Mouse (Mus musculus) megakaryocyte-erythroid progenitor cell, adult 5-6 weeks (primary cell): ENCODE results near the gene Dnajc27. TPM values are rescaled to one million over a fixed set of nuclear protein-coding genes. Genes with fewer than 3 reads are reported as not detected.
A peak's percentile ranks its signal among the peaks of the same experiment; 100 is the strongest.

ENCODE experiments used
- ATAC-seq: replicated peaks from 2 replicates; pipeline ENCODE4 v1.8.0; 2016; ENCODE audit warnings: mild to moderate bottlenecking, inconsistent platforms; ENCODE audit not compliant: severe bottlenecking, poor library complexity, low FRiP score, low TSS enrichment
- total RNA-seq, 2 experiments: library from RNA; stranded (forward) in 1 of 2; stranded (reverse) in 1 of 2; fragments of 200-1000, 215-1000 nt in 1 of 2; fragments of >200 nt in 1 of 2; fragmentation: Nextera tagmentation in 1 of 2; gene quantifications; 2 replicates each; pipeline ENCODE4 v1.2.3; 2014 to 2017

The Dnajc27 gene
- total RNA-seq (2014; fragmentation: Nextera tagmentation) (10.8 and 11.8 TPM in 2 replicates), total RNA-seq (2017) (5.8 and 8.0 TPM in 2 replicates)

DNA sequence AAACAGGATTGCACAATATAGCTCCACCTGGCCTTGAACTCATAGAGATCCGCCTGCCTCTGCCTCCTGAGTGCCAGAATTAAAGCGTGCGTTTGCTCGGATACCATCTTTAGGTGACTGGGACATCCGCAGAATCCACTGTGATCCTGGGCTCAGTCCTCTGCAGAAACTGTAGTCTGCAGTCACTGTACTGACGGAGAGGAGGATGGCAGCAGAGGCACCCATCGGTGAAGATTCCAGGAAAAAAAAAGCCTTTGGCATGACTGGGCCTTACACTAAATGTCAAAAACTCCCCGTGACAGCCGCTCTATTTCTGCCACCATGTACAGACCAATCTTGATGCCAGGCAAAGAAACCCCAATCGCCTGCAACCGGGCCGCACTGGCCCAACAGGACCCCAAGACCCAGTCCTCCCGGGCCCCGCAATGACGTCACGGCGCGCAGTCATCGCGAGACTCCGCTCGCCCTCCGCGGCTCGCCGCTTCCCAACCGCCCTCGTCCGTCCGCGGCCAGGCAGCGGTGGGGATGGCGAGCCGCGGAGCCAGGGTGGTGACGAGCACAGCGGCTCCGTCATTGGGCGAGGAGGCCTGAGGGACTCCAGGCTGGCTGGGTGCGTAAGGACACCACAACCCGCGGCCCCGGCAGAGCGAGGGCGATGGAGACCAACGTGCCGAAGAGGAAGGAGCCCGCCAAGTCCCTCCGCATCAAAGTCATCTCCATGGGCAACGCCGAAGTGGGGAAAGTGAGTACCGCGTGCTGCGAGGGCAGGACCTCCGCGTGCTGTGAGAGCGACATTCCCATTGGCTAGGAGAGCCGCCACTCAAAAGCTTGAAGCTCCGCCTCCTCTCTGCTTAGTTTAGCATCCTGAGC is at the start of gene Dnajc27:
Gene Dnajc27, plus strand, starts transcription at position 452 of the 870 bp plus-strand sequence.
- ATAC-seq: peak; percentile 98

DNA sequence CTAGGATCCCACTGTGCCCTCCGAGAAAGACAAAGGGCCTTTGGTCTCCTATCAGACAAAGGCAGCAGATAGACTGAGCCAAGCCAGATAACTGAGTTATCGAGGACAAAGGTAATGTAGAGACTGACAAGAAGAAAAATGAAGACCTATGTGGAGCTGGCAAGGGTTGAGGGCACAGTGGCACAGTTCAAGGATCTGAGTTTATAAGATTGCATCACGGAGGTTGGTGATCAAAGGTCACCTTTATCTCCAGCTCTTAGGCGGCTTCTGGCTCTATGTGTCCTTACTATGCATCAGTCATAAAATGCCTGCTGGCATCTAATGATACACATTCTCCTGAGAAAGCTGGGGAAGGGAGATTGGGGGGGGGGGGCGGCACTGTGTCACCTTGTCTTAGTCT is 46.2 kb upstream of the Dnajc27 start:
- ATAC-seq: no peak

DNA sequence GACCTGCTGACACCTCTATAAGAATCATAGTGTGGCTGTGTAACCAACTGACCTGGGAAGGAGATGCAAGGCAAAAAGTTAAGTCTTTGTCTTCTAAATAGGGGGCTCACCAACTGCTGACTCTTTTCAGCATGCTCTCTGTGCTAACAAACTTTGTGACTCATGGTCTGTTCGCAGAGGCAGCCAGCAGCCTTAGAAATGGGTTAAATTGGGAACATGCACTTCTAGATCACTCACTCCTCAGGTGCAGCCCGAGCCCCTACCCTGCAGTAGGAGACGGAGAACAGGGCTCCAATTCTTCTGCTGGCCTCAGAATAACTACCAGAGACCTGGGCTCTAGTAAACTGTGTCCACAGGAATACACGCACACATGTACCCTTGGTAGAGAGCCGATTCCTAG is 44.9 kb upstream of the Dnajc27 start:
- ATAC-seq: no peak

DNA sequence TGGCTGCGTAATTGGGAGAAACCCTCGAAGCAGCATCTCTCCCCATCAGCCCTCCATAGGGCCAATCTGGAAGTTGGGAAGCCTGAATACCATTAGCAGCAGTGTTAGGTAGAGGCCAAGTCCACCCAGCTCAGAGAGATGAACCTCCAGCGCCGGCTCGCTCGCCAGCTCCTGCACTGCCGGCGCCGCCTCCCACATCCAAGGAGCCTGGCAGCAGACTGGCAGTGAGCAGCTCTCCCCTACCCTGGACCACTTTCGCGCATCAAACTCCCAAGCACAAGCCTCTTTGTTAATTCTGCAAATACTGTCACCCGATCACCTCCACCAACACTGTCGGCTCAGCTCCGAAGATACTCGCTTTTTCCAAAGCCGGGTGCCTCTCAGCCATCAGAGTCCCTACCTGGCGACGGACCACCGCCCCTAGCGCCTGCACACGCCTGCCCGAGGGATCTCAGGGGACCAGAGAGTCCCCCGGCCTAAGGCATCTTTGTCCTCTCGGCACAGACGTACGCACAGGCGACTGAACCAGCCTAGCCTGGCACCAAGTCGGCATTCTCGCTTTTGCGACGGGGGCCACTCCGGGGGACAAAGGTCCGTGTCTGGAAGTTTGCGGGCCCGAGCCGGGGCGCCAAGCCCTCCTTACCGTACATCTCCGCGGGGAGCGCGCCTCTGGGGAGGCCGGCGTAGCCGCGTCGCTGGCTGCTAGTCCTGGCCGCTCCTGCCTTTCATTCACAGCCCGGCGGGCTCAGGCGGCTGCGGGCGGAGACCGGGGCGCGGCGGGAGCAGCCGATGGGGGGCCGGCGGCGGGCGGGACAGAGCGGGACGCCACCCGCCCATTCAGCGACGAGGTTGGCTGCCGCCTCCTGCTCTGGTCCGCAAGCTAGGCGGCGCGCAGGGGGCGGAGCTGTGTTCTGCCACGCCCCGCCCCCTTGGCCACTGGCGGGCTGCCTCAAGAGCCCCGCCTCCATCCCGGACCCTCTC is 44.0 kb upstream of the Dnajc27 start, which contains the start of gene Efr3b:
Gene Efr3b, minus strand, starts transcription at position 855 of the 981 bp plus-strand sequence.
- peak; percentile 88 for ATAC-seq

DNA sequence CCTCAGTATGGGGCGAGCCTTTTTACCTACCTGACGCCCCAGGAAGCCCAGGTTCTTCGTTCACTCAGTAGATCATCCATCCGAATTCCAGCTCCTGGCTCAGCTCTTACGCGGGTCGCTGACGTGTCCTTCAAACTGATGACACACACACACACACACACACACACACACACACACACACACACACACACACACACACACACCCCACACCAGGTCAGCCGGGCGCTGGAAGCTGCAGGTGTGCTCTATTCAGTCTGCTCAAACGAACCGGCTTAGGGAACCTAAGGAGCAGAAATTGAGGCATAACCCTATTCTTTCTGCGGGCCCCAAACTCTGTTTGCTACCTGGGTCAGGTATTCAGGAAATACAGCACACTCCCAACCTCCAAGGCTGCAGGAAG is 43.3 kb upstream of the Dnajc27 start:
- ATAC-seq: no peak

DNA sequence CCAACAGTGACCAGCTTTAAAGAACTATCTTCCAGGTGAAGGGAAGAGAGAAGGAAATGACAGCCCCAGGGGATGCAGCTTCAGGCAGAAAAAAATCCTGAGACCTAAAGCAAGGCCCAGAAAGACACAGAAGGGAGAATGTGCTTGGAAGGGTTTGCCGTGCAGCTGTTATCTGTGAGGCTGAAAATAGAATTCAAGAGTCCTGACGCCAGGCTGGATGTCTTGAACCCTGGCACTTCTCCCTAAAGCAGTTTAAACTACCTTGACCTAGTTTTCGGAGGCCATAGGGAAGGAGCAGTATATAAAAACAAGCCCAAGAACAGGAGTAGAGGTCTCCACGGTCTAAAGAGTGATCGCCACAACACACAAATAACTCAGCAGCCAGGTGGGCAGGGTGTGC is 40.0 kb upstream of the Dnajc27 start:
- no peak for ATAC-seq

DNA sequence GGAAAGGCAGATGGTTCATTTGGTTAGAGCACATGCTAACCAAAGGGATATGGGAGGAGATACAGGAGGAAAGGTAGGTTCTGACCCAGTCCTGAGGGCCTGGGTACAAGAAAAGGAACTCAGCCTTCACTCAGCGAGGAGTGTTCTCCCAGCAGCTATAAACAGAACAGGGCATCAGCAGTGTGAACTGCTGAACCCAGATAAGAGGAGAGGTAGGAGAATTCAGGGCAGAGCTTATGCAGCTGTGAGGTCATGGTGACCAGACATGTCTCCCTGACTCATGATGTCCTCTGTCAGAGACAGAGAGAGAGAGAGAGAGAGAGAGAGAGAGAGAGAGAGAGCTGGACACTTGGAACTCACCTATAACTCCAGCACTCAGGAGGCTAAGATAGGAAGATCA is 36.4 kb upstream of the Dnajc27 start:
- ATAC-seq: no peak

DNA sequence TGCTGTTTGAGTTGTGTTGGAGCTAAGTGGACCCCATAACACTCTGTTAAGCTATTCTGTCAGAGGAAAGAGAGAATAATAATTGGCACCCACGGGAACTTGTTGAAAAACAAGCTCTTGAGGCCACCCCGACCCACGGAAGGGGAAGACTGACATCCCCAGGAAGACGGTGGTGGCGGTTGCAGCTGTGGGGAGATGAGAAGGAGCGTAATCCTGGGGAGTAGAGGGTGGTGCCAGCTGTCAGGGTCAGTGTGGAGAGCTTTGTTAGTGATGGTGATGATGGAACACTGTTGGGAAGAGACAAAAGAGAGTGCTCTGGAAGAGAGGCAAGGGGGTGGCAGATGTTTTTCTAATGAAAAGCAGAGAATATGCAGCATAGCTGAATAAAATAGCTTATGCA is 34.4 kb upstream of the Dnajc27 start:
- no peak for ATAC-seq

DNA sequence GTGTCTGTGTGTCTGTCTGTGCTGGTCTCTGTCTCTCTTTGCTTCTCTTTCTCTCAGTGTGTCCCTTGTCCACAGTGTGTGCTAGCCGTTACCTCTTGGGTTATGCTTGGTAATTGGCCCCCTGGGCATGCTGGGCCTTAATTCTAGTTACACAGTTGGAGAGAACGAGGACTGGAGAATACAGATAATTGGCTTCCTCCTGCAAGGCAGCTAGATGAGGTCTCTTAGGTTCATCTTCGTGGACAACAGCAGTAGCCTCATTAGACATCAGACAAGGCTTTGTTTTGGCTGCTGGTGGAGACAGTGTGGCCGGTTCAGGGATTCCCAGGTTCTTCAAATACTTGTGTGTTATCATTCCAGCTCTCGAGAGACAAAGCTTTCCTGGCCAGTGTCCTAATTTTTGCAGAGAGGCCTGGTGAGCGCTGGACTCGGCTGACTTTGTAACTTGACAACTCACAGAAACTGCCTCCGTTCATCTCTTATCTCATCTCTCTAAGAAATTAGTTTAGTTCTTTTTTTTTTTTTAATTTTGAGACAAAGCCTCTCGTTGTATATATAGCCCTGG is 31.4 kb upstream of the Dnajc27 start:
- no peak for ATAC-seq

DNA sequence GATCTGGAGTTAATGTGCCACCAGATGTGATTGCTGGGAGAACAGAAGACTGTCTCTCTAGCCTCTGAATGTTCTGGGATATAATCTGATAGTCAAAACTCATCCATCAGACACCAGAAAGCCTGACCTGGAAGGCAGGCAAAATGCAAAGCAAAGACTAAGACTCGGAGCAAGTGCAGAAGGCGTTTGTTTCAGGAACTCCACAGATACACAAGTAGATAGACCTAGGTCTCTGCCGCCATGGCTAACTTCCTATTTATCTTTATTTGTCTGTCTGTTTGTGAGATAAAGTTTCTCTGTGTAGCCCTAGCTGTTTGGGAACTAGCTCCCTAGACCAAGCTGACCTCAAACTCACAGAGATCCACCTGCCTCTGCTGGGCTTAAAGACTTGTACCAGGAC is 28.7 kb upstream of the Dnajc27 start:
- ATAC-seq: no peak

DNA sequence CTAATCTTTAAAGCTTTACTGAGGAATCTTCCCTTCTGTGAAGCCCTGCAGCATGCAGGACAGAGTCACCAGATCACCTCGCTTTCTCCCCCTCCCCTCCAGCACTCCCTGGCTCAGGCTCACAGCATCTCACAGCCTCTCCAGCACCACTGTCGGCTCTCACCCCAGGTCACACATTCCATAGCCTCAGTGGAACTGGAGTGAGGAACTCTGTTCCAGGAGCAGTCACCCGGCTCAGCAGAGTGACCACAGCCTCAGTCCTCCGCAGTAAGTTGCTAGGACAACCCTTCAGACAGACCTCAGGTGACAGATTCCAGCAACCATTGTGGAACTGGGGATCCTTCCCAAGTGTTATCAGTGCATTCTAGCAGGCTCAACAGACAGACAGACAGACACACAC is 27.5 kb upstream of the Dnajc27 start:
- no peak for ATAC-seq

DNA sequence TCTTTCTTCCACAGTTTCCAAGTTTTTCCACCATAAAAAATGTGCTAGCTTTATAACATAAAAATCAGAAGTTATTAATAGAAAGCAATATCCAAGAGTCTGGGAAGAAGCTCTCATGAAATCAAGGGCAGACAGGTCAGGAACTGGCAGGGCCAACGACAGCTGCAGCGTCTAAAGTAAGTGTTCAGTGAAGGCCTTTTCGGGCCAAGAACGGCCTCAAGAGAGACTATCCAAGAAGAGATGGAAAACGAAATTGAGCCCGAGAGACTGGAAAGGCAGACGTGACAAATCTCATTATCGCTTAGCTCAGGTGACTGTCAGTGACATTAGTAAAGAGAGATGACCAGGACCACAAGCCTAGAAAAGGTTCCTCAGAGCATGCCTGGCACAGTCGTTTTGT is 24.1 kb upstream of the Dnajc27 start:
- ATAC-seq: no peak

DNA sequence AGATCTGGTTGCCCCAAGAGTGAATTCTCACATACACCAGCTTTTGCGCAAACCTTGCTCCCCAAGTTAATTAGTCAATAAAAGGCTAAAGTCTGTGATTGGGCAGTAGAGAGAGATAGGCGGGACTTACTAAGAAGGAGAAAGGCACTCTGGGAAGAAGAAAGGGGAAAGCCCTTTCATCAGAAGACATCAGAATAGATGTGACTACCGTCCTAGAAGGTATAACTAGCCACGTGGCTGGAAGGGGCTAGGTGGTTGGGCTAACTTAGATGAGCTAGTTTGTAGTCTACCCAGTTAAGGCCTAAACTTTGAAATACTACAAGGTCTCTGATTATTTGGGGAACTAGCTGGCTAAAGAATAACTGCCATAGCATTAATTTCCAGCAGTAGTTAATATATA is 22.7 kb upstream of the Dnajc27 start:
- ATAC-seq: no peak

DNA sequence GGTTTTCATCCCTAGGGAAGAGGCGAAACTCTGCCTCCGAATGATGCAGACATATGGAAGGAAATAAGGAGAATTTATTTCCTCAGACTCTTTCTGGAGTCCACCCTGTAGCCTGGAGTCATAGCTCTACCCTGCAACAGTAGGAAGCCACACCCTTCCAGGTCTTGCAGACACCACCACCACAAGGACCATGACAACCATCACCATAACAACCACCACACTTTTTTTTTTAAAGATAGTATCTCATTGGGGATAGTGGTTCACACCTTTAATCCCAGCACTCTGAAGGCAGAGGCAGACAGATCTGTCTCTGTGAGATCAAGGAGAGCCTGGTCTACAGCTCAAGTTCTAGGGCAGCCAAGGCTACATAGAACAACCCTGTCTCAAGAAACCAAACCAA is 16.9 kb upstream of the Dnajc27 start:
- ATAC-seq: no peak

DNA sequence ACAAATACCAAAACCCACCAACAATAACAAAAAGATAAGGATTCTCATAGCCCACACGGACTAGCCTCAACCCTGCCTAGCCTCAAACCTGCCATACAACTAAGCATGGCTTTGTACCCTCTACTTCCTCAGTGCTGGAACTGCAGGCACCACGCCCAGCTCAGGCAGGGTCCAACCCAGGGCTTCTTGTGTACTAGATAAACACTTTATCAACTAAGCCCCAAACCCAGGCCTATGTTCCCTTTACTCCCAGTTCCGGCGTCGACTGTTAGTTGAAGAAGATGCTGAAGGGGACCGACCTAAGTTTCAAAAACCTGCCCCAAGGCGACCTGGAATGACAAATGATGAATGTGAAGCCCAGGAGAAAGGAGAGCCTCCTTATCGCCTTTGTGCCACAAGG is 16.4 kb upstream of the Dnajc27 start:
- no peak for ATAC-seq

DNA sequence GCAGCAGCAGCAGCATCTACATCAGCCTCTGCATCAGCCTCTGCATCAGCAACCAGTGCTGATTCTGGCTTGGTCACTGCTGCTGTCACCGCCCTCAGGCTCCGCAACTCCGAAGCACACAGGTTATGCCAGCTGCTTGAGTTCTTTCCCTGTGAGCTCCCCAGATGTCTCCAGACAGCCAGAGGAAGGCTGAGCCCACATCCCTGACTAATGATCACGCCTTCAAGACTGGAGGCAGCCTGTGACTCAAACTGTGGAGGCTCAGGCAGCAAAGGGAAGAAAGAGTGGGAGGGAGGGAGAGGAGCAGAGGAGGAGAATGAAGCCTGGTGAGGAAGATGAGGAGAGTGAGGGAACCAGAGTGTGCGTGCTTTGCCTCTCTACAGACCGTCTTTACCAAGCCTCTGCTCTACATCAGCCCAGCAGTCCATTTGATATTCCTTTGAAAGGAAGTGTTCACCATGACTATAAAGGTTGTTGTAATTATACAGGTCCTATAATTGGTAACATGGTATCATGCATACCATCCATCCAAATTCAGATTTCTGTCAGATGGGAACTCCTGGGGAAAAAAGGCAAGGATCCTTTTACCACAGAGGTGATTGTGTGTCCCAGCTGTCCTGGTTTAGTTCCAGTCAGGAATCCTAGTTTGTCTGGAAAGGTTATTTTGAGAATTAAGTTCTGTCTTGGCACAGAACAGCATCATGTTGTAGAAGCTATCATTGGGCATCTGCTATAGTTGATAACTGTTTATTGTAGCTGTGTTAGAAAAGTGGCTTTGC is 15.5 kb upstream of the Dnajc27 start:
- no peak for ATAC-seq

DNA sequence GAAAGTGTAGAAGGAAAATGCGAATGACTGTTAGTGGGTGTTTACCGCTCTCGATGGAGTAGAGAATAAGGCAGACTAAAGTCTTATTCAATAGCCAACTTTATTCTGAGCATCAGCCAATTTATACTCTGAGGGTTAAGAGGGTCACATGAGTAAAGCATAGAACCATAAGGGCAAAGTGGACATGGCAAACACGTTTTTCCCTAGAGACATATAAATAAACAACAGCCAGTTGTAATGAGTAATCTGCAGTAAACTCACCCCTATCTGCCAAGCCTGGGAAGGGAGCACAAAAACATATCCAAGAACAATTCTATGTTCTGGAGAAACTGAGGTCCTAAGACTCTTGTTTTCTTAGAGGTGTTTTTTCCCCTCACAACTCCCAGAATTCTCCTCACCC is 13.8 kb upstream of the Dnajc27 start:
- no peak for ATAC-seq

DNA sequence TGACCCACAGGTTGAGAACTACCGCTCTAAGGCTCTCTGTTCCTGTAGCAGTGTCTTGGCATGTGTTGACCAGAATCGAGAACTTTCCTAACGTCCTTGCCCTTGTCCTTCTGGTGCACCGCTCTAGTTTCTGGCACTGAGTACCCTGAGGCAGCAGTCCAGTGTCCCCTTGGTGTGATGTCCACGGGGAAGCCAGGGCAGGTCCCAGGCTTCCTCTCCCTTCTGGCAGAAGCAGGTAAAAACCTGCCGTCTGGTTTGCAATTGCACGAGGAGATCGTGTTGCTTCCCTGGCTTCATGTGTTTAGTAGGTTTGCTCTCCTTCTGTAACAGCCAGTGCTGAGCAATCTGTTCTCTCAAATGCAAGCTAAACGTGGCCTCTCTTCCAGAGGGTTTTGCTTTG is 10.7 kb upstream of the Dnajc27 start:
- no peak for ATAC-seq

DNA sequence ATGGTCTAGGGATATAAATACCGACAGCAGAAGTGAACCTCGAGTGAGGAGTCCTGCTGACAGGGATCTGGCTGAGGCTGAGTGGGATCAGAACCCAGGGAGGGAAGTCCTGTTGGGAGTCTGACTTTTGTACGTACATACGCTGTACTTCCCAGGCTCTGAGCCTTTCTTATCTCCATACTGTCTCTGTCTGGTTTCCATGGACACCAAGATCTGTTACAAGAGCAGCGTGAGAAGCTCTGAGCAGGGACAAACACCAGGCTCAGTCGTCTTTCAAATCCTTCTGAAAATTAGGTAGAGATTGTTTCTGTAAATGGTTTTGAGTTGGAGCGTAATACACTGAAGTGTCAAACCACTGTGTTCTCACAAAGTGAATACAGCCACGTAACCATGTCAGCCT is 7.0 kb upstream of the Dnajc27 start:
- ATAC-seq: no peak
